Mouse (Mus musculus) MEL (cell line): ENCODE measurements around the gene H2-Eb1. TPM values are rescaled to one million over a fixed set of nuclear protein-coding genes. Genes with fewer than 3 reads are reported as not detected.

Experiments used
- DNase-seq: peaks from one replicate; pipeline ENCODE4 v3.0.0; 2011; ENCODE audit warnings: low read depth, low spot score
- H3K27ac ChIP-seq: 2 replicates; pipeline ENCODE4 v1.5.1; 2012; ENCODE audit warnings: low read depth, mild to moderate bottlenecking, control low read depth, low read length, moderate library complexity; ENCODE audit not compliant: control insufficient read depth
- H3K27me3 ChIP-seq, 2 experiments: fragments of 150-350 bp in 1 of 2; sonication (generic) in 1 of 2; 2 replicates each; pipeline ENCODE4 v1.6.1; 2012; ENCODE audit warnings: low read length in 2 of 2, mild to moderate bottlenecking in 2 of 2, improper control_type of control experiment in 1 of 2, moderate library complexity in 1 of 2; ENCODE audit not compliant: insufficient read depth in 2 of 2, control insufficient read depth in 1 of 2
- H3K36me3 ChIP-seq, 2 experiments: 2 replicates each; pipeline ENCODE4 v1.6.1; 2012 to 2014; ENCODE audit warnings: low read length in 2 of 2, improper control_type of control experiment in 1 of 2, inconsistent platforms in 1 of 2, mild to moderate bottlenecking in 1 of 2; ENCODE audit not compliant: insufficient read depth in 2 of 2, control insufficient read depth in 1 of 2
- H3K4me1 ChIP-seq, 2 experiments: fragments of 150-350 bp in 1 of 2; sonication (generic) in 1 of 2; 2 replicates each; pipeline ENCODE4 v1.6.1; 2012; ENCODE audit warnings: low read length in 2 of 2, improper control_type of control experiment in 1 of 2, mild to moderate bottlenecking in 1 of 2; ENCODE audit not compliant: insufficient read depth in 2 of 2, control insufficient read depth in 1 of 2
- H3K4me3 ChIP-seq, 2 experiments: fragments of 150-350 bp in 1 of 2; sonication (generic) in 1 of 2; 2 replicates each; pipeline ENCODE4 v1.5.1; 2012; ENCODE audit warnings: low read depth in 2 of 2, low read length in 2 of 2, mild to moderate bottlenecking in 2 of 2, moderate library complexity in 2 of 2, control low read depth in 1 of 2, improper control_type of control experiment in 1 of 2; ENCODE audit not compliant: control insufficient read depth in 1 of 2, insufficient read depth in 1 of 2
- H3K79me2 ChIP-seq: 2 replicates; pipeline ENCODE4 v1.6.1; 2012; ENCODE audit warnings: mild to moderate bottlenecking, low read length, moderate library complexity; ENCODE audit not compliant: control insufficient read depth, poor library complexity, insufficient read depth
- H3K9ac ChIP-seq: 2 replicates; pipeline ENCODE4 v1.6.1; 2012; ENCODE audit warnings: low read depth, mild to moderate bottlenecking, control low read depth, low read length, moderate library complexity; ENCODE audit not compliant: control insufficient read depth, poor library complexity, severe bottlenecking
- H3K9me3 ChIP-seq: fragments of 150-350 bp; sonication (generic); replicated peaks from 2 replicates; pipeline ENCODE4 v1.6.1; 2012; ENCODE audit warnings: mild to moderate bottlenecking, low read length, improper control_type of control experiment, moderate library complexity; ENCODE audit not compliant: insufficient read depth
- CHD1 ChIP-seq: IDR thresholded peaks from 2 replicates; pipeline ENCODE4 v1.6.1; 2012; ENCODE audit warnings: low read depth, mild to moderate bottlenecking, inconsistent platforms, low read length, improper control_type of control experiment
- CHD2 ChIP-seq: IDR thresholded peaks from 2 replicates; pipeline ENCODE4 v1.6.1; 2011; ENCODE audit warnings: low read length, improper control_type of control experiment
- CTCF ChIP-seq, 3 experiments: IDR thresholded peaks in 2 of 3; conservative IDR thresholded peaks in 1 of 3; 2 replicates each; pipeline ENCODE4 v1.5.1; 2011 to 2012; ENCODE audit warnings: low read length in 3 of 3, low read depth in 2 of 3, mild to moderate bottlenecking in 2 of 3, improper control_type of control experiment in 1 of 3, inconsistent platforms in 1 of 3, mixed read lengths in 1 of 3, moderate library complexity in 1 of 3; ENCODE audit not compliant: control insufficient read depth in 1 of 3, insufficient read depth in 1 of 3, poor library complexity in 1 of 3, severe bottlenecking in 1 of 3
- EP300 ChIP-seq, 2 experiments: IDR thresholded peaks; 2 replicates each; pipeline ENCODE4 v1.6.1; 2011; ENCODE audit warnings: improper control_type of control experiment in 2 of 2, low read length in 2 of 2, low read depth in 1 of 2, mild to moderate bottlenecking in 1 of 2
- ETS1 ChIP-seq: IDR thresholded peaks from 2 replicates; pipeline ENCODE4 v1.6.1; 2012; ENCODE audit warnings: low read depth, mild to moderate bottlenecking, inconsistent platforms, low read length, improper control_type of control experiment, moderate library complexity
- GABPA ChIP-seq: IDR thresholded peaks from 2 replicates; pipeline ENCODE4 v1.6.1; 2012; ENCODE audit warnings: low read depth, mild to moderate bottlenecking, inconsistent platforms, low read length, improper control_type of control experiment, moderate library complexity
- GATA1 ChIP-seq: IDR thresholded peaks from 2 replicates; pipeline ENCODE4 v1.6.1; 2011; ENCODE audit warnings: low read depth, low read length, improper control_type of control experiment
- HCFC1 ChIP-seq: IDR thresholded peaks from 2 replicates; pipeline ENCODE4 v1.6.1; 2012; ENCODE audit warnings: low read depth, mild to moderate bottlenecking, inconsistent platforms, low read length, improper control_type of control experiment, moderate library complexity
- KAT2A ChIP-seq: conservative IDR thresholded peaks from 2 replicates; pipeline ENCODE4 v1.6.1; 2012; ENCODE audit warnings: low read depth, low read length, improper control_type of control experiment, inconsistent platforms
- MXI1 ChIP-seq: IDR thresholded peaks from 2 replicates; pipeline ENCODE4 v1.6.1; 2011; ENCODE audit warnings: mild to moderate bottlenecking, low read depth, low read length, improper control_type of control experiment
- MYB ChIP-seq: IDR thresholded peaks from 2 replicates; pipeline ENCODE4 v1.6.1; 2011; ENCODE audit warnings: mild to moderate bottlenecking, low read depth, low read length, improper control_type of control experiment
- MYC ChIP-seq: IDR thresholded peaks from 2 replicates; pipeline ENCODE4 v1.6.1; 2011; ENCODE audit warnings: low read depth, mild to moderate bottlenecking, low read length, improper control_type of control experiment, moderate library complexity
- POLR2A ChIP-seq, 2 experiments: IDR thresholded peaks; 2 replicates each; pipeline ENCODE4 v1.6.1; 2011 to 2012; ENCODE audit warnings: low read length in 2 of 2, mild to moderate bottlenecking in 2 of 2, control low read depth in 1 of 2, improper control_type of control experiment in 1 of 2, low read depth in 1 of 2, moderate library complexity in 1 of 2; ENCODE audit not compliant: control insufficient read depth in 1 of 2, insufficient read depth in 1 of 2, poor library complexity in 1 of 2
- POLR2AphosphoS2 ChIP-seq: IDR thresholded peaks from 2 replicates; pipeline ENCODE4 v1.6.1; 2011; ENCODE audit warnings: low read length, improper control_type of control experiment
- RCOR1 ChIP-seq: IDR thresholded peaks from 2 replicates; pipeline ENCODE4 v1.6.1; 2012; ENCODE audit warnings: low read depth, mild to moderate bottlenecking, inconsistent platforms, low read length, improper control_type of control experiment
- SMC3 ChIP-seq: IDR thresholded peaks from 2 replicates; pipeline ENCODE4 v1.6.1; 2011; ENCODE audit warnings: low read depth, low read length, improper control_type of control experiment
- USF1 ChIP-seq: IDR thresholded peaks from 2 replicates; pipeline ENCODE4 v1.6.1; 2014; ENCODE audit warnings: low read depth, mild to moderate bottlenecking, inconsistent platforms, low read length, improper control_type of control experiment, moderate library complexity
- USF2 ChIP-seq, 2 experiments: IDR thresholded peaks; 2 replicates each; pipeline ENCODE4 v1.6.1; 2011 to 2012; ENCODE audit warnings: improper control_type of control experiment in 2 of 2, low read length in 2 of 2, borderline replicate concordance in 1 of 2, inconsistent platforms in 1 of 2, low read depth in 1 of 2, mild to moderate bottlenecking in 1 of 2; ENCODE audit not compliant: insufficient read depth in 1 of 2
- ZNF384 ChIP-seq: IDR thresholded peaks from 2 replicates; pipeline ENCODE4 v1.6.1; 2012; ENCODE audit warnings: low read depth, mild to moderate bottlenecking, inconsistent platforms, low read length, improper control_type of control experiment
- polyA plus RNA-seq, 2 experiments: library from polyadenylated mRNA; stranded (reverse) in 1 of 2; unstranded in 1 of 2; fragments of >175 nt in 1 of 2; fragments of >200 nt in 1 of 2; gene quantifications; 2 replicates each; pipeline versions ENCODE4 v1.2.1 to v1.2.4; 2012; ENCODE audit warnings: low replicate concordance in 2 of 2, low read depth in 1 of 2; ENCODE audit not compliant: insufficient read length in 2 of 2, insufficient read depth in 1 of 2, missing spikeins in 1 of 2
- total RNA-seq: library from RNA; depleted of rRNA; stranded (reverse); fragments of 300-350 nt; gene quantifications from 2 replicates; pipeline ENCODE4 v1.2.3, GENCODE M21; 2012

H2-Eb1 gene
- total and polyA plus RNA-seq, 3 experiments: 0.07 to 0.15 TPM; not detected in 1

GRCm38 (mm10) chr17:34317275-34317674, 11.6 kb downstream of the H2-Eb1 start:
- no peak overlapping the region for H3K4me3 ChIP-seq
- DNase-seq: no peak
- no peaks in the 10 kb centered on the region for H3K9me3 ChIP-seq
- no peak overlapping the region for H3K9ac ChIP-seq
- H3K27ac ChIP-seq: no peak overlapping the region
- no peaks in the 10 kb centered on the region for H3K79me2 ChIP-seq
- H3K36me3 ChIP-seq: no peaks in the 10 kb centered on the region
- H3K27me3 ChIP-seq: peaks cover 0 to 3% of the 10 kb centered on the region in 2 experiments; a peak in 3 of 4 replicates
- H3K4me1 ChIP-seq: no peaks in the 10 kb centered on the region
- TF ChIP-seq USF1 (no peak), POLR2A (IDR thresholded peaks at IDR 0.05; ENCODE audit: control insufficient read depth in 1 of 2, insufficient read depth in 1 of 2, low read depth in 1 of 2, low read length in 2 of 2, poor library complexity in 1 of 2) (no peak), CHD1 (no peak)

GRCm38 (mm10) chr17:34325436-34325835, 19.8 kb downstream of the H2-Eb1 start, which contains the start of gene H2-Eb2:
TSS of gene H2-Eb2 (plus strand) at chr17:34325665.
- H3K9me3 ChIP-seq: no peaks in the 10 kb centered on the region
- H3K4me1 ChIP-seq: no peaks in the 10 kb centered on the region
- no peak for DNase-seq

GRCm38 (mm10) chr17:34326373-34326772, 20.7 kb downstream of the H2-Eb1 start:
- Histone ChIP-seq H3K27me3 (peaks cover 4 to 8% of the 10 kb centered on the region in 2 experiments), H3K4me1 (no peaks in the 10 kb centered on the region), H3K9me3 (no peaks in the 10 kb centered on the region)
- TF ChIP-seq CHD2: no peak
- TF ChIP-seq, all 39 proteins: peak for 0
- DNase-seq: no peak
- Histone ChIP-seq H3K79me2 (no peaks in the 10 kb centered on the region), H3K4me3 (no peak overlapping the region), H3K9ac (no peak overlapping the region), H3K27ac (no peak overlapping the region), H3K36me3 (no peaks in the 10 kb centered on the region)

More at GRCm38 (mm10) chr17:34325436-34325835, 19.8 kb downstream of the H2-Eb1 start, which contains the start of gene H2-Eb2:
- peaks cover 4 to 10% of the 10 kb centered on the region in 2 experiments for H3K27me3 ChIP-seq
- no peaks in the 10 kb centered on the region for H3K79me2 ChIP-seq
- TF ChIP-seq GATA1 (no peak), MXI1 (no peak), MYC (no peak), ZNF384 (no peak), EP300 (IDR thresholded peaks at IDR 0.05; ENCODE audit: low read depth in 1 of 2, low read length in 2 of 2) (no peak), KAT2A (no peak), HCFC1 (no peak), MYB (no peak), ETS1 (no peak), RCOR1 (no peak), USF1 (no peak), POLR2AphosphoS2 (no peak), CTCF (IDR thresholded peaks at IDR 0.05 in 2 of 3, conservative IDR thresholded peaks at IDR 0.05 in 1 of 3; ENCODE audit: control insufficient read depth in 1 of 3, insufficient read depth in 1 of 3, low read depth in 2 of 3, low read length in 3 of 3, poor library complexity in 1 of 3, severe bottlenecking in 1 of 3) (no peak), USF2 (IDR thresholded peaks at IDR 0.05; ENCODE audit: borderline replicate concordance in 1 of 2, insufficient read depth in 1 of 2, low read depth in 1 of 2, low read length in 2 of 2) (no peak), SMC3 (no peak), GABPA (no peak)
- H3K36me3 ChIP-seq: no peaks in the 10 kb centered on the region
- no peak within 1 kb of the TSS for H3K4me3 ChIP-seq
- H3K9ac ChIP-seq: no peak within 1 kb of the TSS
- no peak within 1 kb of the TSS for H3K27ac ChIP-seq
